Mouse (Mus musculus): ENCODE measurements around the gene Tspan9.
A peak's percentile ranks its signal among the peaks of the same experiment; 100 is the strongest.

Tspan9 gene

GRCm38 (mm10) chr6:128103874-128104273 is 39.5 kb downstream of the Tspan9 start:
- no peak for DNase-seq (ENCODE audit: low read depth)

GRCm38 (mm10) chr6:128102296-128102999 is 40.9 kb downstream of the Tspan9 start:
- no peak for DNase-seq (ENCODE audit: low read depth)

- DNase-seq (ENCODE audit: low read depth) = no peak
These were observed 43.5 kb downstream of the Tspan9 start for GRCm38 (mm10) chr6:128099871-128100270.

- DNase-seq (ENCODE audit: low read depth) = no peak
These were observed 44.2 kb downstream of the Tspan9 start for GRCm38 (mm10) chr6:128099190-128099589.

GRCm38 (mm10) chr6:128096521-128096920 is 46.9 kb downstream of the Tspan9 start:
- no peak for DNase-seq (ENCODE audit: low read depth)

- no peak for DNase-seq (ENCODE audit: low read depth)
These were observed 47.5 kb downstream of the Tspan9 start for GRCm38 (mm10) chr6:128095906-128096305.

- DNase-seq (ENCODE audit: low read depth) = no peak
These were observed 48.3 kb downstream of the Tspan9 start for GRCm38 (mm10) chr6:128095131-128095530.

GRCm38 (mm10) chr6:128093856-128094628 is 49.4 kb downstream of the Tspan9 start:
- no peak for DNase-seq (ENCODE audit: low read depth)

GRCm38 (mm10) chr6:128092621-128093020 is 50.8 kb downstream of the Tspan9 start:
- no peak for DNase-seq (ENCODE audit: low read depth)

- no peak for DNase-seq (ENCODE audit: low read depth)
These were observed 51.6 kb downstream of the Tspan9 start for GRCm38 (mm10) chr6:128091833-128092166.

GRCm38 (mm10) chr6:128090985-128091832 is 52.2 kb downstream of the Tspan9 start:
- no peak for DNase-seq (ENCODE audit: low read depth)

GRCm38 (mm10) chr6:128089770-128090702 is 53.4 kb downstream of the Tspan9 start:
- peak; percentile 36 for DNase-seq (ENCODE audit: low read depth)

GRCm38 (mm10) chr6:128088746-128089523 is 54.5 kb downstream of the Tspan9 start:
- no peak for DNase-seq (ENCODE audit: low read depth)

GRCm38 (mm10) chr6:128085488-128086066 is 57.8 kb downstream of the Tspan9 start:
- no peak for DNase-seq (ENCODE audit: low read depth)

GRCm38 (mm10) chr6:128083305-128083704 is 60.1 kb downstream of the Tspan9 start:
- no peak for DNase-seq (ENCODE audit: low read depth)

GRCm38 (mm10) chr6:128081781-128082180 is 61.6 kb downstream of the Tspan9 start:
- no peak for DNase-seq (ENCODE audit: low read depth)

- no peak for DNase-seq (ENCODE audit: low read depth)
These were observed 62.1 kb downstream of the Tspan9 start for GRCm38 (mm10) chr6:128081293-128081692.

GRCm38 (mm10) chr6:128079576-128080224 is 63.7 kb downstream of the Tspan9 start:
- DNase-seq (ENCODE audit: low read depth) = no peak

- no peak for DNase-seq (ENCODE audit: low read depth)
These were observed 64.9 kb downstream of the Tspan9 start for GRCm38 (mm10) chr6:128078508-128078907.
